Mouse (Mus musculus) cerebellum, adult 2 months (tissue): ENCODE data around the gene Gm2956. TPM values are rescaled to one million over a fixed set of nuclear protein-coding genes. Genes with fewer than 3 reads are reported as not detected.
"Not testable (repeated sequence)": the region's sequence is repeated elsewhere in the genome, so short reads cannot be mapped to it uniquely, and the experiment has no call there.

ENCODE experiments used
- DNase-seq, 2 experiments: peaks; one replicate each; pipeline ENCODE4 v3.0.0; 2021
- H3K27ac ChIP-seq: fragments of 200-500 bp; 2 replicates; pipeline ENCODE4 v1.5.1; 2012; ENCODE audit warnings: low read length, control low read depth, inconsistent platforms; ENCODE audit not compliant: insufficient read depth
- H3K27me3 ChIP-seq: fragments of 200-500 bp; 2 replicates; pipeline ENCODE4 v1.6.1; 2012; ENCODE audit warnings: inconsistent platforms, mild to moderate bottlenecking, low read length, moderate library complexity; ENCODE audit not compliant: control insufficient read depth, insufficient read depth
- H3K4me1 ChIP-seq: fragments of 200-500 bp; 2 replicates; pipeline ENCODE4 v1.6.1; 2011; ENCODE audit warnings: low read length; ENCODE audit not compliant: control insufficient read depth, insufficient read depth
- H3K4me3 ChIP-seq: fragments of 200-500 bp; replicated peaks from 2 replicates; pipeline ENCODE3; 2011; ENCODE audit warnings: mild to moderate bottlenecking, low read depth, low read length, control low read depth; ENCODE audit not compliant: insufficient read depth
- CTCF ChIP-seq: fragments of 200-500 bp; IDR thresholded peaks from 2 replicates; pipeline ENCODE4 v1.5.1; 2011; ENCODE audit warnings: low read depth, mild to moderate bottlenecking, control low read depth, low read length, moderate library complexity, borderline replicate concordance; ENCODE audit not compliant: insufficient read depth
- WGBS: fragments of 180-500 bp; shearing (Covaris S2); methylation state at CpG from one replicate; pipeline ENCODE4 v1.1.7; 2018; 5-methylcytosine and 5-hydroxymethylcytosine counted together
- polyA plus RNA-seq: library from polyadenylated mRNA; depleted of rRNA; stranded (reverse); fragments of >200 nt; gene quantifications from 2 replicates; pipeline ENCODE4 v1.2.3, GENCODE M21; 2012; rRNA removed

The Gm2956 gene
- not detected in 2 replicates for polyA plus RNA-seq

DNA sequence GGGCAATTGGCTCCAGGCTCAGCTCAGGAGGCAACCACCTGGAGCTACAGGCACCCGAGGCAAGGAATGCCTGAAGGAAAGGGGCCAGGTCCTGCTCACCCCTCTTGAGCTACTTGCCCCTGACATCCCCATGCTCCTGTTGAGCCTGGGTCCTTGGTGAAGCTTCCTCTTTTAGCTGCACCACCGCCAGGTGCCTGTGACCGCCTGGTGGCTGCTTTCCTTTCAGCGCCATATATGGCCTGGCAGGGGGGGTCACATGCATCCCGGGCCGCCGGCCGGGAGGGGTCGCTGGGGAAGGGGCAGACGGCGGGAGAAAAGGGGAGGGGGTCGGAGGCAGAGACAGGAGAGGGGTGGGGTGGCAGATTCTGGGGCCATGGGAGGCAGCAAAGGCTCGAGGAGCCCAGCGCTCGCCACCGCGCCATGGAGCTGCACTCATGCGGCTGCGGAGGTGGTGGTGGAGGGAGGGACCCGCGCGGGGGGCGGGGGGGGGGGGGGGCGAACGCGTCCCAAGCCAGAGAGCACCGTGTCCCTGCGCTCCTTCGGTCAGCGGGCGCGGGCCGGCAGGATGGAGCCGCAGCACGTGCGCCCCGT, at the start of gene Gm2956:
Gene Gm2956 (plus strand): TSS at position 541 of the 591 bp plus-strand sequence.
- not testable (repeated sequence) for H3K4me1 ChIP-seq, H3K27ac ChIP-seq, H3K27me3 ChIP-seq, H3K4me3 ChIP-seq, DNase-seq
- WGBS, result 3% methylated on average over 7 of the region's 37 CpGs

DNA sequence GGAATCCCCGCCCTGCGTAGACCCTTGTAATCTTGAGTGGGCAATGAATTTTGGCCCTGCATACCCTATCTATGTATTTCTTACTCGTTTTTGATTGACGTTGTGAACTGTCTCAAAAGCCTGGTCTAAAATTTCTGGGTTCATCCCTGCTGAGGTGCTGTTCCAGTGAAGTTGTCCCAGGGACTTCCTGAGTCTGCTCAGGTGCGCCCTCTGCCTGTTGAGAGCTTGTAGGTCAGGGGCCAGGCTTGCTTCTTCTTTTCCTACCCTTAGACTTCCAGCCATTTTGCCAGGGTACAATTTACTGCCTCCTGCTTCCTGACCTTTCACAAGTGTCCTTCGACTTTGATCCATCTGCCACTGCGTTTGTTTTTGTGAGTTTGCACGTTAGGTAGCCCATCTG, 979 bp downstream of the Gm2956 start:
- DNase-seq, result not testable (repeated sequence)

DNA sequence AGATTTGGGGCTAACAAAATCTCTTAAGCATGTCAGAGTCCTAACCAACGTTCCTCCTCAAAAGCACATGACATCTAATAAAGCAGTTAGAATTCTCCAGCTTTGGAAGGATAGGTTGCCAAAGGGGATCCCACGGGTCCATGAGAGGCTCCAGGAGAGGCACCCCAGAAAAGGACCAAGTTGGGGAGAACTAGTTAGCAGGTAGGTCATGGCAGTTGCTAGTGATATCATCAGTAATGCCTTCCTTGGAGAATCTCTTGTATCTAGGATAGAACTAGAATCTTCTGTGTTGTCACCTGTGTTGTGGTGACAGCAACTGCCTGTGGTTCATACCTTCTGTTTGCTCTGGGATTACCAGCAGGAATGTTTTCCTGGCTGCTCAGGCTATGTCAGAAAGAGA, 62.4 kb downstream of the Gm2956 start, which contains the start of gene Gm10413:
Gene Gm10413 (plus strand): TSS at position 301 of the 400 bp plus-strand sequence.
- not testable (repeated sequence) for H3K4me1 ChIP-seq, H3K27me3 ChIP-seq, H3K4me3 ChIP-seq, H3K27ac ChIP-seq, DNase-seq
- no CpG with 5 or more reads among the region's 2 CpGs for WGBS

More for the DNA sequence above, 979 bp downstream of the Gm2956 start:
- 0 out of 2 replicates have a peak, but pooled peaks have one; percentile 11 for TF ChIP-seq CTCF
- not testable (repeated sequence) for H3K27me3 ChIP-seq, H3K4me1 ChIP-seq, H3K27ac ChIP-seq, H3K4me3 ChIP-seq
- 6% methylated on average over 7 of the region's 8 CpGs for WGBS

Other genes with a start within 250 kb of the Gm2956 start
- not detected in 2 replicates for gene Gm10340, start 198.6 kb upstream of the Gm2956 start, polyA plus RNA-seq
- gene Gm5795, start 144.4 kb upstream of the Gm2956 start, polyA plus RNA-seq, result 0.33 and 0.49 TPM in 2 replicates
- 7.8 and 9.7 TPM in 2 replicates for gene D830030K20Rik, start 124.1 kb upstream of the Gm2956 start, polyA plus RNA-seq
- not detected in 2 replicates for gene Gm10413, start 62.5 kb downstream of the Gm2956 start, polyA plus RNA-seq
- 1.9 and 3.0 TPM in 2 replicates for gene Gm10409, start 80.0 kb downstream of the Gm2956 start, polyA plus RNA-seq
- gene Gm3005, start 95.5 kb downstream of the Gm2956 start, polyA plus RNA-seq, result 1.1 and 1.3 TPM in 2 replicates
- not detected in 2 replicates for gene Gm10408, start 116.8 kb downstream of the Gm2956 start, polyA plus RNA-seq